Mouse (Mus musculus) ovary, adult 18-20 months (tissue): Measurements from ENCODE around the gene Dxo.

ENCODE experiments used
- DNase-seq: peaks from one replicate; pipeline ENCODE4 v3.0.0; 2022; ENCODE audit warnings: low spot score, mixed read lengths

Dxo gene

DNA sequence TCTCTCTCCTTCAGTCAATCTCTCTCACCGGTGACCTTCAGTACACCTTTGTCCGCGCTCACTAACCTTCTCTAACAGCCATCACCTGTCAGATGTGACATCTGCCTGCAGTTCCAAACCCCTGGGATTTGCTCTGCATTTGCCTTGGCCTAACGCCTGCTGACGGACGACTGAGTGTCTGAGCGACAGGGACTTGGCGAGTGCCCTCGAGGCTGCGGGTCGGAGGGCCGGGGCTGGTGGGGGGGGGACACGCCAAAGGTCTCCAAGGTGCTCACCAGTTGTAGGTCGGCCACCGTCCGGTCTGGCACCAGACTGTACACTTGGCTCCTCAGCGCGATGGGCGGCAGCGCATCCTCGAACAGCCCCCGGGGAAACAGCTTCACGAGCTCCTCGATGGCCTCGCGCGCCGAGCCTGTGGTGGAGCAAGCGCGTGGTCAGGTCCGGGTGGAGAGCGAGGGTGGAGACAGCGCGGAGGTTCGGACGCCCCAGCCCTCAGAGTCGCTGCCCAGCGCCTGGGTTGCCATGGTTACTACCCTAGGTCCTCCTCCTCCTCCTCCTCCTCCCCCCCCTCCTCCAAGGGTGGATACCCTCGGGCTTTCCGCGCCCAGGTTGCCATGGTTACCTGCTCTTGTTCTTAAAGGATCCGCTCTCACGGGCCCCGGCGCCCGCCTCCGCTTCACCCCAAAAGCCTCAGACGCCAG lies 514 bp upstream of the Dxo start:
- no peak for DNase-seq

DNA sequence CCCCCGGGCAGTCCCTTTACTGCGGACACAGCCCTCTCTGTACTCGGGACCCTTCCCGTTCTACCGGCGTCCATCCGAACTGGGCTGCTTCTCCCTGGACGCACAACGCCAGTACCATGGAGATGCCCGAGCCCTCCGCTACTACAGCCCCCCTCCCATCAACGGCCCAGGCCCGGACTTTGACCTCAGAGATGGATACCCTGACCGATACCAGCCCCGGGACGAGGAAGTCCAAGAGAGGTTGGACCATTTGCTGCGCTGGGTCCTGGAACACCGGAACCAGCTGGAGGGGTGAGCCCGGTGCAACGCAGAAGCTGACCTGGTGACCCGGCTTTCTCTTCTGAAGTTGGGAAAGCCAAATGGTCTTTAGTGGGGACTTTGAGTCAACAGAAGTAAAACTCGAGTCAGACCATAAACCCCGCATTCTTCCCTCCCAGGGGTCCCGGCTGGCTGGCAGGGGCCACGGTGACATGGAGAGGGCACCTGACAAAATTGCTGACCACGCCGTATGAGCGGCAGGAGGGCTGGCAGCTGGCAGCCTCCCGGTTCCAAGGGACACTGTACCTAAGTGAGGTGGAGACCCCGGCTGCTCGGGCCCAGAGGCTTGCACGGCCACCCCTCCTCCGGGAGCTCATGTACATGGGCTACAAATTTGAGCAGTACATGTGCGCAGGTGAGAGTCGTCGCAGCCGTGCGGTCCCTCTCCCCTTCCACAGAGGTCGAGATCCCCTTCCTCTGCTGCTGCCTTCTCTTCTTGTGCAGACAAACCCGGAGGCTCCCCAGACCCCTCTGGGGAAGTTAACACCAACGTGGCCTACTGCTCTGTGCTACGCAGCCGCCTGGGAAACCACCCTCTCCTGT lies 875 bp downstream of the Dxo start:
- DNase-seq: no peak

DNA sequence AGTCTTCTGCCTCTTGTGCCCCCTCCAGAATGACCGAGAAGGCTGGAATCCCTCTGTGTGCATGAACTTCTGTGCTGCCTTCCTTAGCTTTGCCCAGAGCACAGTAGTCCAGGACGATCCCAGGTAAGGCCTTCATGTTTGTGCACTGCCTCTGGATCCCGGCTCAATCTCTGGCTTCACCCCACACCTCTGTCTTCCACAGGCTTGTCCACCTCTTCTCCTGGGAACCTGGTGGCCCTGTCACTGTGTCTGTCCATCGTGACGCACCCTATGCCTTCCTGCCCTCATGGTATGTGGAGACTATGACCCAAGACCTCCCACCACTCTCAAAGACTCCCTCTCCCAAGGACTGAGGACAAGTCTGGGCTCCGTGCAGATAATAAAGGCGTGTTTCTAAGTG lies 2.0 kb downstream of the Dxo start:
- no peak for DNase-seq

DNA sequence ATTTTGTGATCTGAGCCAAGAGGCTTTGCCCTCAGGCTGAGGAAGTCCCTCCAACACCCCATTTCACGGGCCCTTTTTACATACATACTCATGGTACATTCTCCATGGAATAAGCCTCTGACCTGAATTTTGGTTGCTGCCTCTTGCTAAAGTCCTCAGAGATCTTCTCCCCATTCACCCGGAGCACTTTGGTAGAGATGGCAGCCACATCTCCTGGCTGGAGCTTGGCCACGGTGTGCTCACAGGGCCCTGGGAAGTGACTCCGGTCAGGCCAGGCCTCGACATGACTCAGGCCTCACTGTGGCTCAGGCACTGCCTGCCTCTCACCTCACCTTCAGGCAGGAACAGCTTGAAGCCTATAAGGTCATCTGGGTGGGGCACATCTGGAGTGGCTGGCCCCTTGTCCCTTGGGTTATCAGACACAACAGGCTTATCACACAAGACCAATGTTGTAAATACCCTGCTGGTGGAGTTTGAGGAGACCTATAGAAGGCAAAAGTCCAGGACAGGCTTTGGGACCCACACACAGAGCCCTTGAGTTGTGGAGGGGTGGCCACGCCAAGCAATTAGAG lies 4.0 kb downstream of the Dxo start:
- DNase-seq: no peak

DNA sequence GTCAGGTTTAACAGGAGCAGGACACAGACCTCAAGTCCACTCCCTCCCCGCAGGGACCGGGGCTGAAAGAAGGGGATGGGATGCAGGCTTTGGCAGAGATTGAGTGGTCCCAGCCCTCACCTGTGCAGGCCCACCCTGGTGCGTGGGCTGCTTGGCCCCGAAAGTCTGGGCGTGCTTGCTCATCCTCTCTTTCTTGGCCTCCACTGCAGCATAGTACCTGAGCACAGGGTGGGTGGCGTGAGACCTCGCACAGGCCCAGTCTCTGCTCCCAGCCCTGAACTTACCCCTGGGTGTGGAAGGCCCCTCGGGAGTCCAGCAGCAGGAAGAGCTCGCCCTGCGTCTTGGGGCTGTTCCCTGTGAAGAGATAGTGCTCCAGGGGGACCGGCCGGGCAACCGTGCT lies 8.1 kb downstream of the Dxo start:
- no peak for DNase-seq

DNA sequence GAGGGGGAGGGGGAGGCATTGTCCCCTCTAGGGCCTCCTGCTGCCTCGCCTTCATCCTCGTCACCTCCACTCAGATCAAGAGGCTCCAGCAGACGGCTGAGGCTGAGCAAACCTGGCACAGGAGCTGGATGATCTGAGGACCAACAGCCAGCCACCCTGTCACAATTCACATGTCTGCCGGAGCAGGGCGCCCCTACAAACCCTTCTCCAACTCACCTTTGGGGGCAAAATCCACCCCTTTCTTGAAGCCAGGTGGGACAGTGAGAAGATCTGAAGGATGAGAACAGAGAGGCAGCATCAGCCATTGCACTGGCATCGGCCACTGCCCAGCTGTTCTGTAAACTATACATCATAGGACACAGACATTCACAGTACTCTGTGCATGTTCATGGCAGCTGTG lies 10.4 kb downstream of the Dxo start:
- no peak for DNase-seq

DNA sequence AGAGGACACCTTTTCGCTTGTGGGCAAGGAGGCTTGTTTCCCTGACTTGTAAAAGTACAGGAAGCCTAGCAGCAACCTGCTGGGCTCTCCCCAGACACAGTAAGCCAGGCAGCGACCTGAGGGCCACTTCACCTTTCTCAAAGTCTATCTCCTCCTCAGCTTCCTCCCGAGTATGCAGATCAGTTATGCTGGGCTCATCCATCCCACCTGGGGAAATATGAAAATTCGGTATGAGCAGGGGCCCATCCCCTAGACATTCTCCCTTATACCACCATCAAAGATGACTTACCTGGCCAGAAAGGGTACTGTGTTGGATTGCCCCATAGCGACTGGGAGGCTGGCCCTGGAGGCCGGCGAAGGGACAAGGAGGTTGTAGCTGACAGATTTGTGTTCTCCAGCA lies 10.8 kb downstream of the Dxo start:
- DNase-seq: no peak

DNA sequence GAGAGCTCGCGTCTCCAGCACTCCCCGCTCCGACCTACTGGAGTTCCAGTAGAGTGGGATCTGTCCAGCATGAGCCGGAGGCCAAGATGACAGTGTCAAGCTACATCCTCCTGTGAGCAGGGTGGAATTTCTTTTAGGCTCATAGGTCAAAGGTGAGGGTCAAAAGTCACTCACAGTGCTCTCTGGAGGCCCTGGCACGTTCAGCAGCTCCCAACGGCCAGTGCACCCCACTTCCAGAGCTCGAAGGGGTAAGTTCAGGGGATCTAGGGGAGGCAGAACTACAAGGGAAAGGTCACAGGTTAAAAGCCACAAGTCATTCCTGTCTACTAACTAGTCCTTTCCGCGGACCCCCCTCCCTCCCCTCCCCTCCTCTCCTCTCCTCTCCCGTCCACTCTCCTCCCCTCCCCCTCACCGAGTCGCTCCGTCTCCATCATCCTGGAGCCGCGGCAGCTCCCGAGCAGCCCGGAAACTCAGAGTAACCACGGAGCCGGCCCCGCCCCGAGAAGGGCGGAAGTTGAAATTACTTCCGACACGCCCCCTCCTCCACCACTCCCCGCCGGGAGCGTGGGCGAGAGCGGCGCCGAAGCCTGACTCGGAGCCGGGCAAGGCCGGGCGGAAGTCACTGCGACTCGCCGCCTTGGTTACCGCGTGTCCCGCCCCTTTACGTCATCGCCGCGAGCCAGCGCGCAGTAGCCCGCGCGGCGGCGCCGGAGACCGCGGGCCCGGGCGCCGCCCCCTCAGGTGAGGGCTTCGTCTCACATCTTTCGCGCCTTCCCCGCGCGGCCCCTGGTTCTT lies 13.1 kb downstream of the Dxo start, which contains the start of the genes Skiv2l and Nelfe:
Skiv2l (minus strand) TSS at position 489 of the 795 bp plus-strand sequence.
Nelfe (plus strand) TSS at position 670 of the 795 bp plus-strand sequence.
- DNase-seq: peak; percentile 96

DNA sequence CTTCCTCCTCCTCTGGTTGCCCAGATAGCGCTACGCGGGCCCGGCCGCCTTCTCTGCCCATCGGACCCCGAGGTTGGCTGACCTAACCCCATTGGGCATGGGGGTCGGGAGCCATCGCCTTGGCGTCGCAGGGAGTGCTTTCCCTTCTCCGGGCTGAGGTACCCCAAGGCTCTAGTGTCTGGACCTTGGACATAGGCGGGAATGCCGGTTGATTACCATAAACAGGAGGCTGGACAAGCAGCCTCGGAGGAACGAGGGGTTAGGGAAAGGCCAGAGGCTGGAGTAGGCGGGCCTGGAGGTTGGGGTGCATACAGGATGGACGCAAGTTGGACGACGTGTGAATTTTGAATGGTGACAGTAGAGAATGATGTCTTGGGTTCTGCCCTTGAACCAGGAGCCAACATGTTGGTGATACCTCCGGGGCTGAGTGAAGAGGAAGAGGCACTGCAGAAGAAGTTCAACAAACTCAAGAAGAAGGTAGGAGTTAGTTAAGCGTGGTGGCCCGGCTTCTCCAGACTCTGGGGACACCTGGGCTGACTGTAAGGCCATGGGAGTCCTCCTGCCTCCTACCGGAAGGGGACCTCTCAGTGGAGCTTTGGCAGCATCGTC lies 13.8 kb downstream of the Dxo start:
- DNase-seq: no peak

DNA sequence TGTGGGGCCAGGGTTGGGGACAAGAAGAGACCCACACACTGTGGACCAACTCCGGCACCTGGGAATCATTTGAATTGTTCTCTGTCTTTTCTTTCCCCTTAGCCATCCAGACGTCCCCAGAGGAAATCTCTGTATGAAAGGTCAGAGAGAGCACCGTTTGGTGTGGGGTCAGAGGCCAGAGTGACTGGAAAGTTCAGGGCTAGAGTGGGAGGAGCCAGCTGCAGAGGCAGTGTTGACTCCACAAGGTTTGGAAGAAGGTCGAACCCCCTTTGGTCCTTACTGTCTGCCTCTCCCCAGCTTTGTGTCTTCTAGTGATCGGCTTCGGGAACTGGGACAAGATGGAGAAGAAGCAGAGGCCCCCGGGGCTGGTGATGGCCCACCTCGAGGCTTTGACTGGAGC lies 16.7 kb downstream of the Dxo start:
- no peak for DNase-seq

DNA sequence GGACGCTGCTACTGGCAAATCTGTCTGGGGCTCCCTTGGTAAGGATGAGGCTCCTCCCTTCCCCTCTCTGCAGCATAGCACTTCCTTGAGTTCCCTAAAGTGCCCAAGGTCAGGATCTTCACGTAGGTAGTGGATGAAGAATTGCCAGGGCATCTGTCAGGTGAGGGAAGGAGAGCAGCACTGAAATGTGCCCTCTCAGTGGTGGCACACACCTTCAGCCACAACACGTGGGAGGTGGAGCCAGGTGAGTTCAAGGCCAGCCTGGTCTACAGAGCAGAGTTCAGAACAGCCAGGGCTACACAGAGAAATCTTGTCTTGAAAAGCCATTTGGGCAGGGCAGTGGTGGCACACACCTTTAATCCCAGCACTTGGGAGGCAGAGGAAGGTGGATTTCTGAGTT lies 17.9 kb downstream of the Dxo start:
- DNase-seq: no peak

DNA sequence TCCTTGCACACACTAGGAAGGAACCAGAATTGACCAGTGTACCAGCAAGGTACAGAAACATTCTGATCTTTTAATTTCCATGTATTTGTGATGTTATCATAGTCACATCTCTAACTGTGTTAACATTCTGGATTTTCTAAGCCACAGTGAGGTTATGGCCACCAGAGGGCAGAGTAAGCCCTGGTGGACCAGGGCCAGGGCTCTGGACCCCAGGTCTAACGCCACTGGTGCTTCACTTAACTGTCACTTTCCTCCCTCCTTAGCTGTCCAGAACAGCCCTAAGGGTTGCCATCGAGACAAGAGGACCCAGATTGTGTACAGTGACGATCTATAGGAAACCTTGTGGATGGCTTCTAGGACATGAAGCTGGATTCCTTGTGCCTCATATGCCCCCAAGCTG lies 19.0 kb downstream of the Dxo start:
- no peak for DNase-seq

DNA sequence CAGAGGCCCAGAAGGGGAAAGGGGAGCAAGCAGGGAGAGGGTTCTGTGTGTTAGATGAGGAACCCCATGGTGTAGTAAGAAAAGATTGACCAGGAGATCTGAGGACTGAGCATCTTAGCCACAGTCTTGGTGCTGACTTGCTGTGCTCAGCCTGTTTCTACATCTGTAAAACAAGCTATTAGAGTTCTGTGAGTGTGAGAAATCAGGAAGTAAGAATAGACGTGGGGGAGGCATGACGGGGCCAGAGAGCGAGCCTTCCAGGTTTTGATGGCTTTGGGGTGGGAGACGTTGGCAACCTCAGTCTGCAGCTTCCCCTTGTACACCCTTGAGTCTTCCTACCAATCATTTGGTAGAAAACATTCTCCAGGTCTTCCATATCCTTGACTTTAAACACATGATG lies 21.9 kb downstream of the Dxo start:
- no peak for DNase-seq

DNA sequence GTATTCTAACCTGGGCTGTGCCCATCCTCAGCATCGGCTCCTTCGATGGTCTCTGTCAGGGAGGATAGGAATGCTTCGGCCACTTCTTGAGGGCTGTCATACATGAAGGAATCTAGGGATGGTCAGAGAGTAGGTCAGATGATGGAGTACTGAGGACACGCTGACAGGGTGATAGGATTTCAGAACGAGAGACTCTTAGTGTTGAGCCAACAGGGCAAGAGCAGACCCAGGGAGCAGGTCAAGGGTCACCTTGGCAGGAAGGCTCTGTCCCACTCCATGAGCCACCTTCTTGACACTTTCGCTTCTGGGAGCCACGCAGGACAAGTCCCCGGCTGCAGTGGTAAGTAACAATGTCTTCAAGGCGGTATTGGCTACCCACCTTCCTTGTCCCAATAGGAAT lies 23.7 kb downstream of the Dxo start:
- DNase-seq: no peak

DNA sequence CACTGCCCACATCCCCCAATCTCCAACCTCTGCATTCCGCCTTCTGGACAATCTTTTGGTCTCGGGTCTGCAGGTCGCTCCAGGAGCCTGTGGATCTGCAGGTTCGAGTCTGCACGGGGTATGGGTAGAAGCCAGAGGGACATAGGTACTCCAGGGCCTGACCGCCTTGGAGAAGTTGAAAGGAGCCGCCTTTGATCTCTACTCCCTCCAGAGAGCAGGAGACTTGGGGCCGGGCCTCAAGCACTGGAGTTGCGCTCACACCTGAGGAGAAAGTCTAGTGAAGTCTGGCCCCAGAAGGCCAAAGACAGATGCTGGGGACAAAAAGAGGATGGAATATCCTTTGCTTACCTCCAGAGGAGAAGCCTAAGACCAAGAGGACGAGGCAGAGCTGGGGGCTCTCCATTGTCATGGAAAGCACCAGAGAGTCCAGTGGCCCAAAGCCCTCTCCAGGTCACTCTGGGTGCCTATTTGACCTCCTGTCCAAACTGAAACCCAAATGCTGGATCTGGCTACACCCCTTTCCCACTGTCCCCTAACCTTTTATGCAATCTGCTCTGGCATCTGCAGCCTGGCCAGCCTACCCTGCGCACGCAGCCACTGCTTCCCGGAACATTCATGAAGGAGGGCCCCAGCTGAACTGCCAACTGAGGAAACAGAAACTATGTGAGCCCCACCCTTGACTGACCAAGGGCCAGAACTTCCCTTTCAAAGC lies 25.0 kb downstream of the Dxo start:
- DNase-seq: no peak

DNA sequence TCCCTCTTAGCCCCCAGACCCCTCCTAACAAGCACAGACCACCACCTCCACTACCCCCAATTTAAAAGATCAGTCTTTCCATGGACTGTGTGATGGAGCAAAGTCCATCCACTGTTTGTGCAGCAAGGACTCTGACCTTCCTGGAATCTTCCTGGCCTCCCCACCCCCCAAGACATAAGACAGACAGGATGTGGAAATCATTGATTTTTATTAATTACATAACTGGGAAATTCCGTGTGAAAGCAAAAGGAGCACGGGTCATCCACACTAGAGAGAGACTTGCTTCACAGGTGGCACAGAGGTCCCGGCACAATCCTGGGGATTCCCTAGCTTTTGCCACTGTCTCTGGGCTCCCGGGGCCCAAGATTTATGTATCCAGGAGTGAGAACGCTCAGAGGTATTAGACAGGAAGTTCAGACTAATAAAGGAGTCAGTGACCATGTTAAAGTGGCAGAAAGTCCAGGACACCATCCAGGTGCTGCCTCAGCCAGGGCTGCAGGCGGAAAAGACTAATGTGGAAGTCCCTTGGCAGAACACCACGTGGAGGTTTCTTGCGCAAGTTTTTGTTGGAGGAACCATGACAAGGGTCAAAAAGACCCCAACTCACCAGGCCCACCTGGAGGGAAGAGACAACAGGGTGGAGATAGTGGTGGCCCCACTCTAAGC lies 25.7 kb downstream of the Dxo start, which contains the start of gene Cfb:
Cfb (minus strand) TSS at position 103 of the 666 bp plus-strand sequence.
- DNase-seq: no peak

DNA sequence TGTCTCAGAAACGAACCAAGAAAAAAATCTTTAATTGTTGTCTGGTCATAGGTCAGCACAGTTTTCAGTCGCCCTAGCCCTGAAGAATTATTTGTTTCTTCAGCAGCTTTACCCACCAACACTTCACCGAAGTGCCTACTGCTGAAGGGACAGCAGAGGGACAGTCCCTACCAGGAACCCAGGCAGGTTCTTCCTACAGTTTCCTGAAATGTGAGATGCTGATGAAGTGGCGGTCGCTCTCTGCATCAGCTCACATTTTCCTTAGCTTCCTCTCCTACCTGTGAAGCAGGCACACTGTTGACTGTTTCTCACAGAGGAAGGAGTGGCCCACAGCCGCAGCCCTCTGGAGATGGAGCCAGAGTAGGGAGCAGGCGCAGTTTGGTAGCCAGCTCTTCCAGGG lies 29.2 kb downstream of the Dxo start:
- DNase-seq: no peak

DNA sequence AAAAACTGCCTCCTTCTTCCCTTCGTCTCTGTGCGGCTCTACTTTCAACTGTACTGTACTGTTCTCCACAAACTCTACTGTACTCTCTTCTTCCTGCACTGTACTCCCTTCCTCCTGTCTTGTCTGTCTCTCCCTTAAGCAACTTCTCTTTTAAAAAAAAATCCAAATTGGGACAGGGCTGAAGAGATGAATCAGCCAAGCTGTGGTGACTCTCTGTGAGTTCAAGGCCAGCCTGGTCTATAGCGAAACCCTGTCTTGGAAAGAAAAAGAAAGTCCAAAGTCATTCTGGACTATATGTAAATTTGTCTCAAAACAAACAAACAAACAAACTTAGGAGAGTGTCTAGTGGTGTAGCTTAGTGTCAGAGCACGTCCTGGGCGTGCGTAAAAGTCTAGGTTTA lies 37.5 kb downstream of the Dxo start:
- no peak for DNase-seq

DNA sequence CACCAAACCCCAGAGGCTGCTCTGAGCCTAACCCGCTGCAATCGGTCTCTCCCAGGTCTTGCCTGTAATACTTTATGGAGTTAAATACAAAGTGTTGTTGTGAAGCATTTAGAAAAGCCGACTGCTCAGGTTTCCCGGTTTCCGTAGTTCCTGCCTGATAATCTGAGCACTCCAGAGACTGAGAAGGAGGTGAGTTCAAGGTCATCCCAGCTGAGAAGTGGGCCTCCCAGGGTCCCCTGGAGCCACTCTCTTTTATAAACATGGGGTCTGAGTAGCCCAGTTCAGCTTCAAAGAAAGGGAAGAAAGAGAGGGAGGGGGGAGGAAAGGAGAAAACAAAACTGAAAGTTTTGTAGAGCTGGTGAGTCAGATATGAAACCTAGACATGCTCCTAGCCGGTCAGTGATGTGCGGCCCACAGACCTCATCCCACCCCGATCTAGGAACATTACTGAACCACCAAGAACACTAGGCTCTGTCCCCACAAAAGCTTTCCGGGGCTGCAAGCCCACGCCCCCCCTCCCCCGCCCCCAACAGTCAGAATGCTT lies 42.6 kb downstream of the Dxo start, which contains the start of gene Zbtb12:
Zbtb12 (plus strand) TSS at position 148 of the 544 bp plus-strand sequence.
- no peak for DNase-seq

DNA sequence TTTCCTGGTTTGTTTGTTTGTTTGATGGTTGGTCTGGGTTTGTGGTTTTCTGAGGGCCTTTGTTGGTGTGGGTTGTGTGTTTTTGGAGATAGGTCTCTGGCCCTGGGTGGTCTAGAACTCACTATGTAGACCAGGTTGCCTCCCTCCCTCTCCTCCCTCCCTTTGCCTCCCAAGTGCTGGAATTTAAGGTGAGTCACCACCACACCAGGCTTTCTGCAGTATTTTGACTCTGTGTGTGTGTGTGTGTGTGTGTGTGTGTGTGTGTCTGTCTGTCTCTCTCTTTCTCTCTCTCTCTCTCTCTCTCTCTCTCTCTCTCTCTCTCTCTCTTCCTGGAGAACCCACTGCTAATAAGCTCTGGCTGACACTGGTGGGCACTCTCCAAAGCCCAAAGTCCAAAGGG lies 44.3 kb downstream of the Dxo start:
- DNase-seq: no peak
